Mouse (Mus musculus): ENCODE results near the gene Zfp422.

The Zfp422 gene

DNA sequence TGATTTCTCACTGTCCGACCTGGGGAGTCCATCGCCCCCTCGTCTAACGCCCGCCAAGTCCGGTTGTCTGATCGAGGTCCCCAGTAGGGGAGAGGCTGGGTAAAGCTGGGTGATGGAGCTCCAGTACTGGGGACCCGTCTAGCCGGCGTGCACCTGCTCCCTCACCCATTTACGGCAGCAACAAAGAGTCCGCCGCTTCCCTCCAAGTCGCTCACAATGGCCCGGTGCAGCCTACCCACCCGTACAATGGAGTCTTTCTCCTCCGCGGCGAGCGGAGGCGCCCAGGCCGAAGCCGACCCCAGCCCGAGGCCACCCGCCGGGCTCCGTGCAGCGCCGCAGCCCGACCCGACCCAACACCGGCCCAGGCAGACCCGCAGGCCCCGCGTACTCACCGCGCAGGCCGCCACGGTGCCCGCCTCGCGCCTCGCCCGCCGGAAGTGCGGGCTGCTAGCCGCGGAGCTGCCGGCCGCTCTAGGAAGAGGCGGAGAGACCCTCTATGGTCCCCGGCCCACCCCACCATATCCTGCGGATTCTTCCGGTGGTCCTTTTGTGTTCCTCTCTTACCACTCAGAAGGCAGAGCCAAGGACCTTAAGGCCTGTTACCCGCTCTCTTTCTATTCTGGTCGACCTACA is at the start of gene Zfp422:
TSS of gene Zfp422 (minus strand) at position 461 of the 633 bp plus-strand sequence.
- peak; percentile 88 for DNase-seq (ENCODE audit: low spot score)

DNA sequence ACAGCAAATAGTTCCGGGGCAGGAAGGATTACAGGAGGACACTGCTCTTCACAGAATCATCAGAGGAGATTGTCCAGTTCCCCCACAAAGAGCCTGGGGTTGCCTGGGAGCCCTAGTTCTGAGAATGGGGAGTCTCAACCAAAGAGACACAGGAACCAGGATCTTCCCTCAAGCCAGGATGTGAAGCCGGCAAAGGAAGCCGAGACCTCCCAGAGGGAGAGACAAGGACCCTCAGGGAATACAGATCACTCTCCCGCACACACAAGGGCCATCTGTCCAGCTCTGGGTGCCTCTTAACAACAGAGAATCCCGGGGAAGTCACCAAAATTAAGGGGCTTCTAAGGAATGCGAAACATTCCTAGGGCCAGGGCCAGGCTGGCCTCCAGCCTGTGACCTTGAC is 48.5 kb upstream of the Zfp422 start:
- DNase-seq (ENCODE audit: low spot score), result no peak

- DNase-seq (ENCODE audit: low spot score), result no peak
These were observed 47.6 kb upstream of the Zfp422 start for GRCm38 (mm10) chr6:116676355-116676913.

- DNase-seq (ENCODE audit: low spot score), result no peak
These were observed 45.6 kb upstream of the Zfp422 start for GRCm38 (mm10) chr6:116674283-116674886.

DNA sequence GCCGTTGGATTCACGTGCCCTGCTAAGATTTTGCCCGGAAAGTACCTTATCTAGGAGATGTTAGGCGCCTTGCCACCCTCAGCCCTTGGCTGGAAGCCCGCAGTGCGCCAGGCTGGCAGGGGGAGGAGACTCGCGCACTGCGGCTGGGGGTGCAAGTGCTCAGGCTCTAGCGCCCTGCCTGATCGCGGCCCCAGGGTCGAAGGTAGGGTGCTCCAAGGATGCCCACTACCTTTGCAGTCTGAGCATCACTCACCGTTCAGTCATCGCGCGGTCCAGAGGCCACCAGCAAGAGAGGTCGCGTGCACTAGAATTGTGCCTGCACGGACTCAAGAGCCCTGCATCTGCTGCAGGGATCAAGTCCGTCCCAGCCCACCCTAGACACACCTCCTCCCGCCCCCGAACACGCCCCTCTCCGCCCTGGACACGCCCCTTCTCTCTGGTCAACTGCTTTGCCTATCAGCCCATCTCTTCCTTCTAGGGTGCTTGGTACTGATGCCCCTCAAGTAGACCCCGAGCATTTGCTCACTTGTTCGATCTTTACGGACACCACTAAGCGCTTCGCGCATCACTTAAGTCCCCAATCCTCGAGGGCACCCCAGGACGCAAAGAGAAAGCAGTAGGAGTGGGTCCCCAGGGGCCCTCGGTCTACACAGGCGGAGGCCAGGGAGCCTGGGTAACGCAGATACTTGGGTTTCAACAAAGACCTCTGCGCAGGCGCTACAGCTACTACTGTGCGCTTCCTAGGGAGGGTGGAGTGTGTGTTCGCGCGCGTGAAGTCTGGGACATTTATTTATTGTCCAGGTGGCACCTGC is 44.9 kb upstream of the Zfp422 start, which contains the start of gene Rassf4:
TSS of gene Rassf4 (minus strand) at position 482 of the 812 bp plus-strand sequence.
- peak; percentile 94 for DNase-seq (ENCODE audit: low spot score)

GRCm38 (mm10) chr6:116672349-116672748 is 43.5 kb upstream of the Zfp422 start:
- peak; percentile 23 for DNase-seq (ENCODE audit: low spot score)

DNA sequence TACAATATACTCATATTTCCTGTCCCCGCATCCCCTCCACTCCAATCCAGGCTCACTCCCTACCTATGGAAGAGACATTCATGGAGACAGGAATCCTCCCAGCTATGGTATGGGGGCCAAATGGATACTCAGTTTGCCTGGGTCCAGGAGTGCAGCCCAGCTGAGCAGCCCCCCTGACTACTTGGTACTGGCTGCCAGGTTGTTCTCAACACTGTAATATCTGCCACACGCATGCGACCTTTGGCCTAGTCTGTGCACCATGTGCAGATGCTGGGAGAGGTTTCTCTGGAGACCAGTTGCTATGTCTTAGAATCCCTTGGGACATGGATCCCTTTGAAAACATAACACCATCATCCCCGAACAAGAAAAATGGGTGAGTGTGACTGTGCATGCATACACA is 43.0 kb upstream of the Zfp422 start:
- no peak for DNase-seq (ENCODE audit: low spot score)

GRCm38 (mm10) chr6:116671031-116671430 is 42.2 kb upstream of the Zfp422 start:
- peak; percentile 63 for DNase-seq (ENCODE audit: low spot score)

- DNase-seq (ENCODE audit: low spot score), result peak; percentile 50
These were observed 41.3 kb upstream of the Zfp422 start for GRCm38 (mm10) chr6:116670144-116670543.

DNA sequence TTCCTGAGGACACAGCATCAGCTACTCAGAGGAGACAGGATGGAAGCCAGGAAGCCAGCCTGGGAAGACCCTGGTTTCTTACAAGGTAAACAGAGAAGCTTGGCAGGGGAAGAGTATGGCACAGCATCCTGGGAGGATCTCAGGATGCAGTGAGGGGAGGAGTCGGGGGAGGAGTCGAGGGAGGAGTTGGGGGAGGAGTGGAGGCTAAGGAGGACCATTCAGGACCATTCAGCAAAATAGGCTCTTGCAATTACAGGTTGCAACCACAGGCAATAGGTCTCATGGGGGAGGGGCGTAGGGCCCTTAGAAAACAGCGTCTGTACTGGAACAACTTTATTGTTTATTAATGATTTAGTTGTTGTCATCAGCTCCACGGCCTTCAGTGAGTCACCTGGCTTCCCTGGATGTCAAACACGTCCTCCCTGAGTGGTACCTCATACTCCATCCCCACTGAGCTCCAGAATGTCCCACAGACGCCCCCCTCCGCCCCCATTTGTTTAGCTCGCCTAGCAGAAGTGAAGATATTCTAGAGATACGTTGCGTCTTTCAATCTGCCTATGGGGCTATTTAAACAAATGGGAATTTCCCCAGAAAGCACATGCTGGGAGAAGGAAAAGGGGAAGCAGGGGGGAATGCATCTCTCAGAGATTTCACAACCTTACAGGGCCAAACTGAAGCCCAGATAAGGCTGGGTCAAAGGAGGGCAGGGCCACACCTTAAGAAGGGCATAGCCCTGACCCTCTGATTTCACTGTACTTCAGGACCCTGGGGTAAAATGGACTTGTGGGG is 40.1 kb upstream of the Zfp422 start:
- DNase-seq (ENCODE audit: low spot score), result peak; percentile 51

DNA sequence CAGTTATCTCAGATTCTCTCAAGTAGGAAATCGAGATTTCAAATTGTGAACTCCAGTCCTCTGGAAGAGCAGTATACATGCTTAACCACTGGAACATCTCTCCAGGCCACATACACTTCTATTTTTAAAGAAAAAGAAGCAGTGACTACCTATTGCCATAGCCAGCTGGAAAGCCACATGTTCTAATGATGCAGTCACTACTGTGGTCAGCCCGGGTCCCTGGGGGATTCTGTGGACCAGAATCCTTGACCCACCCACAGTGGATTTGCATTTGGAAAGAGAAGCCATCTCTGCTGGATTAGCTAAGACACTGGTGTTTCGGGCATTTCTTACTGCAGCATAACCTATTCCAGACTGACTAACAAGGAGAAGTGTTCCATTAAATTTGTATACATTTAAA is 38.6 kb upstream of the Zfp422 start:
- DNase-seq (ENCODE audit: low spot score), result no peak

DNA sequence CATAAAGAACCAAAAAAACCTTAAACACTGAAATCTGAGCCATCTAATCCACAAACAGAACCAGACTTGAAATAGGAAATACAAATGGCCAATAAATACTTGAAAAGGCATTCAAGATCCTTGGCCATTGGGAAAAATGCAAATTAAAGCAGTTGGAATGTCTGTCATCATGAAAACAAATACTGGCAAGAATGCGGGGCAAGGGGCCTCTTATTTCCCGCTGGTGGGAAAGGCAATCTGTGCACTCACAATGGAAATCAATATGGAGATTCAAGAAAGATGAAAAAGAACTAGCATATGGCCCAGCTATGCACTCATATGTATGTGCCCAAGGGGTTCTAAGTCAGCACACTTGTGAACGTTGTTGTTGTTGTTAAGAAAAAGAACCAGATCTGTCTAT is 38.1 kb upstream of the Zfp422 start:
- peak; percentile 36 for DNase-seq (ENCODE audit: low spot score)

GRCm38 (mm10) chr6:116666085-116666750 is 37.4 kb upstream of the Zfp422 start:
- no peak for DNase-seq (ENCODE audit: low spot score)

DNA sequence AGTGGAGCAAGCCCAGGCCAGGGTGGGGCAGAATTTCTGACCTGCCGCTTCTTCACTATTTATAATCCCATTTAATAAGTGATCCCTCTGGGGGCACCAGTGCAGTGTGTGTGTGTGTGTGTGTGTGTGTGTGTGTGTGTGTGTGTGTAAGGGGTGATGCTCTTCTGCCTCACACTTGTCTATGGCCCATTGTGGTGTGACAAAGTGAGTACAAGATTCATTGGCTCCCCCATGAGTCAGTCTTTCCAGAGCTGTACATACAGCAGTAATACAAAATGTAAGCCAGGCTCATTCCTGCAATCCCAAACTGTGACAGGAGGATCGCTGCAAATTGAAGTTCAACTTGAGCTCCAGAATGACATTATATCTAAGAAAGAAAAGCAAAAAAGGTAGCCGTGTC is 36.0 kb upstream of the Zfp422 start:
- DNase-seq (ENCODE audit: low spot score), result no peak

DNA sequence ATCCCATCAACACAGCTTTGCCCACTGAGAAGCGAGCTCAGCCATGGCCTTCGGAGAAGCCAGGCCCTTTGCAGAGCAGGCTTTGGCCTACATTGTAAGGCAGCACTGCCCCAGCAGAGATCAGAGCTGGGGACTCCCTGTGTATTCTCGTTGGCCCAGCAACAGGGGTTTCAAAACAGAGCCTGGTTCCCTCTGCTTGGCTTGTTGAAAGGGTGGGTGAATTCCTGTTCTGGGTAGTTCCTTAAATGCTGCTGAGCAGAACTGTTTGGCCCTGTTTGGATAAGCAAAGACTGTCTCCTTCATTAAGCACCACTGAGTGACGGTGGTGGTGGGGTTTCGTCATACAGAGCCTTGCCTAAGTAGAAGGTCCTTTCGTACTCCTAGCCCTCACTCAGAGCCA is 35.2 kb upstream of the Zfp422 start:
- no peak for DNase-seq (ENCODE audit: low spot score)

DNA sequence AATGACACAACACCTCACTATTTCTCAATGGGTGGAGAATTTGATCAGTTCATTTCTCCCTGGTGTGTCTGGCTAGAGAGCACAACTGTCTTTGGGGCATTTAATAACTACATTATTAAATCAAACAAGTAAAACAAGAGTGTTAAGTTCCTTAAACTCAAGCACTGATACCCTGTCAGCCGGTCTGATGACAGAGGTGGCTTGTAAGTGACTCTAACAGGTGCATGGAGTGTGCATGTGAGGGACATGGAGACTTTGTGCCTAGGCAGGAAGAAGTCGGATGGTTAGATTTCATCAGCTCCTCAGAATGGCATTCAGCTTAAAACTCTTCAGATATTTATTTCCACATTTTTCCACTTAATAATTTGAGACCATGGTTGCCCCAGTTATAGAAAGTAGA is 34.6 kb upstream of the Zfp422 start:
- DNase-seq (ENCODE audit: low spot score), result no peak

- DNase-seq (ENCODE audit: low spot score), result peak; percentile 90
These were observed 25.1 kb upstream of the Zfp422 start for GRCm38 (mm10) chr6:116653684-116654454.

GRCm38 (mm10) chr6:116653191-116653590 is 24.4 kb upstream of the Zfp422 start:
- no peak for DNase-seq (ENCODE audit: low spot score)

DNA sequence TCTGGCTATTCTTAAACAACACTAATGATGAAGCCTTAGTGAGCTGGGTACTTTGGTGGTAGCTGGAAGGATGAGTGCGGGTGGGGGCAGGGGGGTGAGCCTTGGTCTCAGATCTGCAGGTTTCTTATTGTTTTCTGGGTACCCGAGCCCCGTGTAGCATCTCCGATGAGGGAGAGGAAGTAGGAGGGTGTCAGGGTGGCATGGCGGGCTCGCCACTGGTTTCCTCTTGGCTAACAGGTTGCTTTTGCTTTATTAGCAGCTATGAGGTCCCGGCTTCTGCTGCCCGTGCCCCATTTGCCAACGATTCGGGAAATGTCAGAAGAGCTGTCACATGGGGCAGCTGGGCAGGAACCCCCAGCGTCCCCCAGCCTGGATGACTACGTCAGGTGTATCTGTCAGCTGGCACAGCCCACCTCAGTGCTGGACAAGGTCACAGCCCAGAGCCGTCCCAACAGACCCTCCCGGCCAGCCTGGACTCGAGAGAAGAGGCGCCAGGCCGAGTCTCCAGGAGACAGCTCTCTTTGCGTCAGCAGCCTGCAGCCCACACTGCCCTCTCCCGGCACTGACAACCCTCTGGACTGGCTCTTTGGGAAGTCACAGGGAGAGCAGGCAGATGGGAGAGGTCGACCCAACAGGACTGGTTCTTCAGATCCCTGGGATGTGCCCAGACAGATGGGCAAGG is 22.8 kb upstream of the Zfp422 start:
- DNase-seq (ENCODE audit: low spot score), result no peak

DNA sequence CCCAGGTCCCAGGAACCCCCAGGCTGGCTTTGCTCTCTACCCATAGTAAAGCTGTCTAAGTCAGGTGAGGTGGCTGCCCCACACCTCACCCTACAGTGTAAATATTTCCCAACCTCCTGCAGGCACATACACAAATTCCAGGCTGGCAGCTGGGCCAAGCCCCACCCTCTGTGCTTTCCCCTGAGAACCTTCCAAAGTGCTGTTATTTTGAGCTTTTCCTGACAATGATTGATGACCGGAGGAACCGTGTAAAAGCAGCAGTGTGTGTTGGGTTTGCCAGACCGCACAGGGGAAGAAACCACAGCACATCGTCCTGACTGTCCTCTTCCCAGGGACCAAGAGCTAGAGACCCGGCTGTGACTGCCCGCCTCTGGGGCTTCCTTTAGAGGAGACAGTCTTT is 21.6 kb upstream of the Zfp422 start, which contains the start of gene Depp1:
TSS of gene Depp1 (plus strand) at position 204 of the 400 bp plus-strand sequence.
- peak; percentile 50 for DNase-seq (ENCODE audit: low spot score)

Data from embryo, embryonic 10.5 days (tissue).